Mouse (Mus musculus): ENCODE results near the gene Tmem91. TPM values are rescaled to one million over a fixed set of nuclear protein-coding genes. Genes with fewer than 3 reads are reported as not detected.

Tmem91 gene
- polyA plus RNA-seq, 1 experiment: 0.61 TPM

DNA sequence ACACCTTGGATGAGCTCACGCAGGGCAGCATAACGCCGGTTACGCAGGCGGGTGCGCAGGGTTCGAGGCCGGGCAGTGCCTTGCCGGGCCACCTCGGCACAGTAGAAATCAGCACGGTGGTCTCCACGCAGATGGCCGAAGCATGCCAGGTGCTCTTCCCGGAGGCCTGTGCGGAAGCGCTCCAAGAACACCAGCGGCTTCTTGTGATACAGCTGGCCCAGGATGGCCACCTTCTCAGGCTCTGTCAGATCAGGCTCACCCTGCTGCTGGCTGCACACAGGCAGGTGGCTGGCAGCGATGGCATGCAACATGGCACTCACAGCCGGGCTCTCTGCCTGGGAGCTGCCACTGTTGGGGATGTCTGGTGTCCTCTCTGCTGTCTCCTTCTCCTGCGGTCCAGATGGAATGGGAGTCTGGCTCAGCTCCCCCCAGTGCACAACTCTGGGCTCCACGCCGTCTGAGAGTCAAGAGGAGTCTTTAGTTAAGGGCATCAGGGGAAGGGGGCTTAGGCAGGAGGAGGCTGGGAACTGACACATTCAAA lies 40.8 kb upstream of the Tmem91 start:
- H3K4me3 ChIP-seq (ENCODE audit: extremely low read depth, insufficient read depth, insufficient read length): no peak overlapping the region
- WGBS: 97% methylated on average over 22 of the region's 22 CpGs
- no peak for TF ChIP-seq POLR2A (IDR thresholded peaks at IDR 0.05; ENCODE audit: low read depth, low read length)
- TF ChIP-seq CTCF (IDR thresholded peaks at IDR 0.05; ENCODE audit: extremely low read depth, insufficient read depth, insufficient read length, insufficient replicate concordance): no peak
- peak in 1 of 2 experiments; percentile 2 for DNase-seq (ENCODE audit: low read depth in 1 of 2, low spot score in 2 of 2)
- H3K27me3 ChIP-seq (ENCODE audit: control insufficient read depth, insufficient read depth, low read length): no peaks in the 10 kb centered on the region
- H3K4me1 ChIP-seq (ENCODE audit: control insufficient read depth, insufficient read depth, insufficient read length): peaks cover 17% of the 10 kb centered on the region
- peaks cover 36% of the 10 kb centered on the region for H3K36me3 ChIP-seq (ENCODE audit: control insufficient read depth, insufficient read depth, low read length)
- H3K27ac ChIP-seq (ENCODE audit: insufficient read depth, low read length): no peak overlapping the region

DNA sequence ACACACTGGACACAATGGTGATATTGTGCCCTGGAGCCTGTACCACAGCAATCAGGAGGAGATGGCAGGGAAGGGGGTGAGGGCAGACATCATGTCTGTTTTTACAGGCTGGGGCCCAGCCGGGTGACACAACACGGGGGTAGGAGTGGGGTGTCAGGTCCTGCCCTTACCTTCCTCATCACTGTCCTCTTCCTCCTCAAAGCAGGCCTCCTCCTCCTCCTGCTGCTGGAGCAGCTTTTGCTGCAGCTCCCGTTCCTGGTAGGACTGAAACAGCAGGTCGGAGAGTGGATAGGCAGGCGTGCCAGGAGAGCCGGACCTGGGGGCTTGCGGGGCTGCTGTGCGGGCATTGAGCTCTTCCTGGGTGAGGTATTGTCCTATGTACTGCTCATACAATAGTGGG lies 39.6 kb upstream of the Tmem91 start:
- WGBS: 94% methylated on average over 8 of the region's 8 CpGs
- peaks cover 35% of the 10 kb centered on the region for H3K36me3 ChIP-seq (ENCODE audit: control insufficient read depth, insufficient read depth, low read length)
- H3K4me1 ChIP-seq (ENCODE audit: control insufficient read depth, insufficient read depth, insufficient read length): peaks cover 28% of the 10 kb centered on the region

DNA sequence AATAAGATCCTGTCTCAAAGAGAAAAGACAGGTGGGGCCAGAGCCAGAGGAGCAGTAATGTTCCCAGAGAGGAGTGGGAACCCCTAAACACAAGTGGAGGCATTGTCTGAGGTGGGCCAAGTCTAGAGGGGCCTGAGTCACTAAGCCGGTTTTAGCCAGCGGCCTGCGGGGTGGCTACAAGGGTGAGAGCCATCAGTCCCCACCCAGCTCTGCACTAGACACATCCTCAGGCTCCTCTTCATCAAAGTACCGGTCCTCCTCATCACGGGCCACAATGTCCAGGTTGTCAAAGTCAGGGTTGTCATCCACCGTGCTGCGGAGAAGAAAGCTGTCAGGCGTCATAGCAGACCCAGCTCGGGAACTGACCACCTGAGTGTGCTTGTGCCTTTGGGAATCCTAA lies 37.8 kb upstream of the Tmem91 start:
- TF ChIP-seq CTCF (IDR thresholded peaks at IDR 0.05; ENCODE audit: extremely low read depth, insufficient read depth, insufficient read length, insufficient replicate concordance): no peak
- TF ChIP-seq POLR2A (IDR thresholded peaks at IDR 0.05; ENCODE audit: low read depth, low read length): no peak
- Histone ChIP-seq H3K27me3 (ENCODE audit: control insufficient read depth, insufficient read depth, low read length) (no peaks in the 10 kb centered on the region), H3K36me3 (ENCODE audit: control insufficient read depth, insufficient read depth, low read length) (peaks cover 35% of the 10 kb centered on the region), H3K4me1 (ENCODE audit: control insufficient read depth, insufficient read depth, insufficient read length) (peaks cover 27% of the 10 kb centered on the region), H3K27ac (ENCODE audit: insufficient read depth, low read length) (no peak overlapping the region), H3K4me3 (ENCODE audit: extremely low read depth, insufficient read depth, insufficient read length) (no peak overlapping the region)
- peak in 1 of 2 experiments; percentile 2 for DNase-seq (ENCODE audit: low read depth in 1 of 2, low spot score in 2 of 2)
- 93% methylated on average over 9 of the region's 9 CpGs for WGBS

More for the DNA sequence above, 39.6 kb upstream of the Tmem91 start:
- no peak overlapping the region for H3K27ac ChIP-seq (ENCODE audit: insufficient read depth, low read length)
- no peak for DNase-seq (ENCODE audit: low read depth in 1 of 2, low spot score in 2 of 2)
- no peak overlapping the region for H3K4me3 ChIP-seq (ENCODE audit: extremely low read depth, insufficient read depth, insufficient read length)
- no peaks in the 10 kb centered on the region for H3K27me3 ChIP-seq (ENCODE audit: control insufficient read depth, insufficient read depth, low read length)
- TF ChIP-seq CTCF (IDR thresholded peaks at IDR 0.05; ENCODE audit: extremely low read depth, insufficient read depth, insufficient read length, insufficient replicate concordance) (no peak), POLR2A (IDR thresholded peaks at IDR 0.05; ENCODE audit: low read depth, low read length) (no peak)

DNA sequence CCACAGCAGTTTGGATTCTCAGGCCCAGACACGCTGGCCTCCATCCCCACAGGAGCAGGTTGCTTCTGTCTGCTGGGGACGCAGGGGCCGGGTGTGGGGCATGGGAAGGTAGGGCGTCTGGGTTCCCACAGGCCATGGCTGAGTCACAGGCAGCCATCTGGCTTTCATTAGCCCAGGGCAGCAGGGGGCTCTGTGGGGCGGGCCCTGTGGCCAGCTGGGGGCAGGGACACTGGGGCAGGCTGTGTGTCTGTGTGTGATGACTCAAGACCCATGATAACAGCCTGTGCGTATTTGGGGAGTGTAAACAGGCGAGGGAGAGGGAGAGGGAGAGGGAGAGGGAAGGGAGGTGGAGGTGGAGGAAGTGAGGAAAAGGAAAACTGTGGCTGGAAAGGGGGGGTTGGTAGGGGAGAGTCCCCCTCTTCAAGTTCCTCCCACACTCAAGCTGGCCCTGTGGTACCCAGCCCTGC lies 36.8 kb upstream of the Tmem91 start:
- TF ChIP-seq CTCF (IDR thresholded peaks at IDR 0.05; ENCODE audit: extremely low read depth, insufficient read depth, insufficient read length, insufficient replicate concordance): no peak
- TF ChIP-seq POLR2A (IDR thresholded peaks at IDR 0.05; ENCODE audit: low read depth, low read length): no peak

DNA sequence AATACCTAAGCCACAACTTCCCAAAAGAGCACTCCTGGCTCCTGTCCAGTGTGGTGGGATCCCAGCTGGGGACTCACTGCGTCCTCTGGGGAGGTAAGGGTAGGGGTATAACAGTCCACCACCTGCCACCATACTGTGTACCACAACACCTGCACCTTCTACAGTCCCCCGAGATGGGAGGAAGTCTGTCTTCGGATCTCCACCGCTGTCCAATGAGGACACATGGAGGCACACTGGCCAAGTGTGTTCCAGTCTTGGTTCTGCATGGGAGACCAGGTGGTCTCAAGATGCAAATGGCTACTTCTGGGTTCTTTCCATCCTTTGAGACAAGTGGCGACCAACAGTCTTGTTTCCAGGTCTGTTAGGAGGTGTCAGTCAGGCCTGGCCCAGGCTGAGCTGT lies 36.2 kb upstream of the Tmem91 start:
- 27% methylated on average over 5 of the region's 5 CpGs for WGBS
- H3K27me3 ChIP-seq (ENCODE audit: control insufficient read depth, insufficient read depth, low read length): no peaks in the 10 kb centered on the region
- DNase-seq (ENCODE audit: low read depth in 1 of 2, low spot score in 2 of 2): peak in 1 of 2 experiments; percentile 3
- no peak overlapping the region for H3K4me3 ChIP-seq (ENCODE audit: extremely low read depth, insufficient read depth, insufficient read length)
- H3K36me3 ChIP-seq (ENCODE audit: control insufficient read depth, insufficient read depth, low read length): peaks cover 35% of the 10 kb centered on the region
- H3K27ac ChIP-seq (ENCODE audit: insufficient read depth, low read length): peak overlapping the region; percentile 9
- peaks cover 40% of the 10 kb centered on the region for H3K4me1 ChIP-seq (ENCODE audit: control insufficient read depth, insufficient read depth, insufficient read length)
- TF ChIP-seq POLR2A (IDR thresholded peaks at IDR 0.05; ENCODE audit: low read depth, low read length) (no peak), CTCF (IDR thresholded peaks at IDR 0.05; ENCODE audit: extremely low read depth, insufficient read depth, insufficient read length, insufficient replicate concordance) (no peak)

More for the DNA sequence above, 36.8 kb upstream of the Tmem91 start:
- H3K36me3 ChIP-seq (ENCODE audit: control insufficient read depth, insufficient read depth, low read length): peaks cover 35% of the 10 kb centered on the region
- no peaks in the 10 kb centered on the region for H3K27me3 ChIP-seq (ENCODE audit: control insufficient read depth, insufficient read depth, low read length)
- H3K4me1 ChIP-seq (ENCODE audit: control insufficient read depth, insufficient read depth, insufficient read length): peaks cover 34% of the 10 kb centered on the region
- WGBS: 24% methylated on average over 7 of the region's 7 CpGs
- peak overlapping the region; percentile 9; the same call in 1 of the 2 replicates for H3K27ac ChIP-seq (ENCODE audit: insufficient read depth, low read length)
- peak in 1 of 2 experiments; percentile 7 for DNase-seq (ENCODE audit: low read depth in 1 of 2, low spot score in 2 of 2)
- H3K4me3 ChIP-seq (ENCODE audit: extremely low read depth, insufficient read depth, insufficient read length): no peak overlapping the region

DNA sequence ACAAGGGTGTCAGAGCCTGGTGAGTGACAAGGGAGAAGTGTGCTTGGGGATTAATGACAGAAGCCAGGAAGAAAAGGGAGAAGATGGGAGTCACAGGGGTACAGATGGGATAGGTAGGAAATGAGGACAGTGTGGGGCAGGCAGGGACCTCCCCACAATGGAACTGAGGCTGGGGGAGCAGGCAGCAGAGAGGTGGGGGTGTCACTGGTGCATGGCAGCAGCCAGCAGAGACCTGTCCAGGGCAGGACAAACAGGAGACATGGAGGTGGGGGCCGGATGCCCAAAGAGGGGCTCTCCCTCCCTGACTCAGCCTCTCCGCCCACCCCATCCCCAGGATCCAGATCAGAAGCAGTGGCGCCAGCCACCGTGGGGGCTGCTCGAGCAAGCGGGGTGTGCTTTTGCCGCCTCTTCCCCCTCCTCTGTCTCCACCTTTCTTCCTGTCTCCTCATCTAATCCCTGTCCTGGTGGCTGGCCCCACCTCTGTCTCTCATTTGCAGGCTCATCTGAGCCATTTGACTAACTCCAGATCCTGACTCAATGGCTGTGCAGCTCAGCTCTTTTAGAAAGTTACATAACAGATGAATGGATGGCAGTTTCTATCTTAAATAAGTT lies 35.7 kb upstream of the Tmem91 start:
- peaks cover 44% of the 10 kb centered on the region for H3K4me1 ChIP-seq (ENCODE audit: control insufficient read depth, insufficient read depth, insufficient read length)
- H3K4me3 ChIP-seq (ENCODE audit: extremely low read depth, insufficient read depth, insufficient read length): no peak overlapping the region
- peaks cover 31% of the 10 kb centered on the region for H3K36me3 ChIP-seq (ENCODE audit: control insufficient read depth, insufficient read depth, low read length)
- H3K27me3 ChIP-seq (ENCODE audit: control insufficient read depth, insufficient read depth, low read length): no peaks in the 10 kb centered on the region
- TF ChIP-seq CTCF (IDR thresholded peaks at IDR 0.05; ENCODE audit: extremely low read depth, insufficient read depth, insufficient read length, insufficient replicate concordance): no peak
- no peak for TF ChIP-seq POLR2A (IDR thresholded peaks at IDR 0.05; ENCODE audit: low read depth, low read length)
- 29% methylated on average over 6 of the region's 7 CpGs for WGBS
- DNase-seq (ENCODE audit: low read depth in 1 of 2, low spot score in 2 of 2): peak in 1 of 2 experiments; percentile 18
- peak overlapping the region; percentile 56 for H3K27ac ChIP-seq (ENCODE audit: insufficient read depth, low read length)

DNA sequence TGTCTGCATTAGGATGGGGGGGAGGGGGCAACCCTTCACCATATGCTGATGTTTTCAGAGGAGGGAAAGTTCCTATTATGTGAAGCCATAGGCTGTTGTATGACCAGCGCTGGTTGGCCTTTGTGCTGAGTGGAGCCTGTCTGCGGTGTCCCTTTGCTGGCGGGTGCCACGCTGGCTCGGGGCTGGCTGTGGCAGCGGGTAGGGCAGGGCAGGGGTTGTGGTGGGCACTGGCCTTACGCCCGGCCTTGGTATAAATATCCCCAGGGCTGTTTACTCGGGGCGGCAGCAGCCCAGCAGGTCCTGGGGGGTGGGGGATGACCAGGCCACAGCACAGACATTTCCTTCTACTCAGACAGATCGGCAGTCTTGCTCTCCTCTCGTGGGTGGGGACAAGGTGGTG lies 35.0 kb upstream of the Tmem91 start:
- H3K36me3 ChIP-seq (ENCODE audit: control insufficient read depth, insufficient read depth, low read length): peaks cover 31% of the 10 kb centered on the region
- H3K4me1 ChIP-seq (ENCODE audit: control insufficient read depth, insufficient read depth, insufficient read length): peaks cover 50% of the 10 kb centered on the region
- TF ChIP-seq POLR2A (IDR thresholded peaks at IDR 0.05; ENCODE audit: low read depth, low read length) (no peak), CTCF (IDR thresholded peaks at IDR 0.05; ENCODE audit: extremely low read depth, insufficient read depth, insufficient read length, insufficient replicate concordance) (no peak)
- no peaks in the 10 kb centered on the region for H3K27me3 ChIP-seq (ENCODE audit: control insufficient read depth, insufficient read depth, low read length)
- WGBS: 17% methylated on average over 12 of the region's 12 CpGs
- peak in 1 of 2 experiments; percentile 4 for DNase-seq (ENCODE audit: low read depth in 1 of 2, low spot score in 2 of 2)
- H3K4me3 ChIP-seq (ENCODE audit: extremely low read depth, insufficient read depth, insufficient read length): no peak overlapping the region
- H3K27ac ChIP-seq (ENCODE audit: insufficient read depth, low read length): peak overlapping the region; percentile 56; the same call in 1 of the 2 replicates

Data from spleen, adult 2 months (tissue).